Mouse (Mus musculus) olfactory bulb, adult 2 months (tissue): ENCODE measurements at regions not wholly inside any gene's neighbourhood (a gene's known extent, or its start where the extent isn't known, plus 50 kb on each side); places are given as distances from the start of the nearest gene placed in this dataset.

ENCODE experiments used
- H3K27ac ChIP-seq: fragments of 200-500 bp; 2 replicates; pipeline ENCODE4 v1.5.1; 2012; ENCODE audit warnings: low read depth, low read length; ENCODE audit not compliant: insufficient read depth
- H3K4me1 ChIP-seq: fragments of 200-500 bp; 2 replicates; pipeline ENCODE4 v1.6.1; 2012; ENCODE audit warnings: low read length; ENCODE audit not compliant: control insufficient read depth, insufficient read depth
- H3K4me3 ChIP-seq: fragments of 200-500 bp; 2 replicates; pipeline ENCODE4 v1.5.1; 2012; ENCODE audit warnings: mild to moderate bottlenecking, low read depth, low read length, moderate library complexity; ENCODE audit not compliant: insufficient read depth
- CTCF ChIP-seq: fragments of 200-500 bp; IDR thresholded peaks from 2 replicates; pipeline ENCODE4 v1.5.1; 2012; ENCODE audit warnings: low read depth, mild to moderate bottlenecking, low read length, moderate library complexity; ENCODE audit not compliant: insufficient read depth
- POLR2A ChIP-seq: fragments of 200-500 bp; IDR thresholded peaks from 2 replicates; pipeline ENCODE4 v1.6.1; 2012; ENCODE audit warnings: mild to moderate bottlenecking, low read depth, low read length, moderate library complexity; ENCODE audit not compliant: insufficient read depth
- WGBS: fragments of 180-500 bp; shearing (Covaris S2); methylation state at CpG from one replicate; pipeline ENCODE4 v1.1.7; 2018; 5-methylcytosine and 5-hydroxymethylcytosine counted together

DNA sequence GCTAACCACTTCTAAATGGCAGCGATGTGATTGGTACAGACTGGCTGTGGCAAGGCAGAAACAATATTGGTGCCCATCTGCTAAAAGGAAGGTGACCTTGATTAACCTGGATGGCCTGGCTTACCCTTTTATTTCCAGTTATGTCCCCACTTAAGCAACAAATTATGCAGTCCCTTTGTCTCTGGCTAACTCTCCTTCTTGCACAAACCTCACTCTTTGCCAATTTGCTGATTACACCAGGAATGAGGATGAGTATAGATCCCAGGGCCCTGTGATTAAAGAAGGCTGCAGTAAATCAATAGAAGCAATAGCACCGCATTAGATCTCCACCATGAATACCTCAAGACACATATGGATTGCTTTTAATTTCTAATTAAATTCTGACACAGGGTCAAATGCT is 87.7 kb upstream of the Gm9747 start:
- H3K4me3 ChIP-seq, result no peak overlapping the region
- peaks cover 2% of the 10 kb centered on the region; the same call in 1 of the 2 replicates for H3K4me1 ChIP-seq
- WGBS, result 88% methylated on average over 2 of the region's 2 CpGs
- H3K27ac ChIP-seq, result no peak overlapping the region
- TF ChIP-seq CTCF (no peak), POLR2A (no peak)

DNA sequence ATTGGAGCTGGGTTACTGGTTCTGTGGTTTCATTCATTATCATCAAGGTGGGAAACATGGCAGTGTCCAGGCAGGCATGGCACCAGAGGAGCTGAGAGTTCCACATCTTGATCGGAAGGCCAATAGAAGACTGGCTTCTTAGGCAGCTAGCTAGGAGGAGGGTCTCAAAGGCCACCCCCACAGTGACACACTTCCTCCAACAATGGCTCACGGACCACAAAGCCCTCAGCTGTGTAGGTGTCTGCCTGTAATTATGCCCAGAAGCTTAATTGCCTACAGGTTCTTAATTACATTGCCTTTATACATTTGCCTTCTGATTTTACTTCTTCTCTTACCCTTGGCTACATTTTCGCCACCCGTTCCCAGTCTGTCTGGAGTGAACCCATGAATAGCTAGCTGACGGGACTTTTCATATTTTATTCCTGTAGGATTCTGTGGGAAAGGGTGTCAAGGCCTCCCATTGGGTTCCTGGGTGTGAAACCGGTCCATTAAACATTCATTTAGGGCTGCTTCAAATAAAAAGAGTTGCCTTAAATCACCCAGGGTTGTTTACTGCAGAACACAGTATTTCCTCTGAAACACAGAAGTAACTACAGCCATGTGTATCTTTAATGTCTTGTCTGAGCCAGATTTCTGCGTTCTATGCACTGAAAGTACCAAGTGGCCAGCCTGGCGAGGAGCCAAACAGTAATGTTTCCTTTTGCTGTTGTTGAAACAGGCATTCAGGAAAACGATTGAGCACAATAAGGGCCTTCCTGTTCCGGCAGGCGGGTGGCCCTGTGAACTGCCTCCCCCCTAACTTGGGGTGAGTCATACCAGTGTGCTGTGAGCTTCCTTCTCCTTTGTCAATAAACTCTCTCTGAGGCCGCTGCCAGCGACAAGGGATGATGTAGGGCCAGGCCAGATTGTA is 82.4 kb upstream of the Gm9747 start:
- H3K27ac ChIP-seq, result peak overlapping the region; percentile 37
- WGBS, result 23% methylated on average over 13 of the region's 13 CpGs
- TF ChIP-seq POLR2A, result no peak
- TF ChIP-seq CTCF, result no peak
- H3K4me1 ChIP-seq, result peaks cover 4% of the 10 kb centered on the region; the same call in 1 of the 2 replicates
- no peak overlapping the region for H3K4me3 ChIP-seq

DNA sequence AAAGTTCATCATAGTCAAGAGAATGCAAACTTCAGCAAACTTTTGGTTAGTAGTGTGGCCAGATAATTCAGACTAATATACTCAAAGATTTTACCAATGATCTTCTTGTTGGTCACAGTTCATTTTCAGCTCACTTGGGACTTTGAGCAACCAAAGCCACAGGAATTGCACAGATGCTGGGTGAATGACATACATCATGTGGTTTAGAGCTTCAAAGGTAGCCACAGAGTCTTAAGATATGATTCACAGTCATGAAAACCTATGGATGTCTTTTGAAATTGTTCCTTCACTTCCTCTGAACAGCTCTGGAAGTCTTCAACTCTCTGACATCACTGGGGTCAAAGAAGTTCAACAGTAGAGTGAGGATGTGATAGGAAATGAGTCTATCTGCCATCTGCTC is 77.0 kb upstream of the Gm9747 start:
- no peak overlapping the region for H3K27ac ChIP-seq
- no peaks in the 10 kb centered on the region for H3K4me1 ChIP-seq
- TF ChIP-seq POLR2A (no peak), CTCF (no peak)

DNA sequence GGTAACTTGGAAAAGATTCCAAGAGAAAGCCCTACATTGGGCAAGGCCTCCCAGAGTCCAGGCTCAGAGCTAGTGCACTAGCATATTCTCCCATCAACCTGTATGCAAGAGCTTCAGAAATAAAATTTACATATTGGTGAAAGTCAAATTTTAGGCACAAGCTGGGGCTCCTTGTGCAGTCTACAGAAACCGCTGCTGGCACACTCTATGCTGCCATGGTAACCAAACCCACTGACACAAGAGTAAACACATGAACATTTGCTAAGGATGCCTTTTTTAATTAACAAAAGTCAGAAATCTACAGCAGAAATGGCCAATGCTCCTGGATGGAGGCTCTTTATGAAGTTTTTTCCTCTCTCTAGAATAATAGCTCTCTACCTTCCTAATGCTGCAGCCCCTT is 75.9 kb upstream of the Gm9747 start:
- no peak overlapping the region for H3K27ac ChIP-seq
- no peaks in the 10 kb centered on the region for H3K4me1 ChIP-seq
- 68% methylated on average over 1 of the region's 1 CpGs for WGBS
- no peak for TF ChIP-seq CTCF
- H3K4me3 ChIP-seq, result no peak overlapping the region

More for the DNA sequence above, 77.0 kb upstream of the Gm9747 start:
- no peak overlapping the region for H3K4me3 ChIP-seq

DNA sequence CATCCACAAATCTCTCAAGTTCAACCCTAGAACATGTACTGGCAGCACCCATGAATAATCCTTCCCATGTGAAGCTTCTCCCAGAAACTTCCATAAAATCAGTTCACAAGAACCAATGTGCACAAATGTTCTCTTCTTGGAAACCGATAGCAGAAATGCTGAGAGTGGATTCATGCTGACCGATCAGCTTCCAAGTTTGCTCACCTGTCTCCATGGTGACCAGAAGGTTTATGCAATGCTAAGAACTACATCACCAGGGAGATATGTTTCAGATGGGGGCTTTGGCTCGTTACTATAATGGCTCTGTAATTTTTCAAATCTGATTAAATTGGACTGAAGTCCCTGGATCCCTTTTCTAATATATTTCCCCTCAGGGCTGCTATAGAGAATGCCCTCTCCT is 74.4 kb upstream of the Gm9747 start:
- Histone ChIP-seq H3K4me1 (no peaks in the 10 kb centered on the region), H3K4me3 (no peak overlapping the region), H3K27ac (no peak overlapping the region)
- TF ChIP-seq POLR2A (no peak), CTCF (no peak)
- 41% methylated on average over 3 of the region's 3 CpGs for WGBS

DNA sequence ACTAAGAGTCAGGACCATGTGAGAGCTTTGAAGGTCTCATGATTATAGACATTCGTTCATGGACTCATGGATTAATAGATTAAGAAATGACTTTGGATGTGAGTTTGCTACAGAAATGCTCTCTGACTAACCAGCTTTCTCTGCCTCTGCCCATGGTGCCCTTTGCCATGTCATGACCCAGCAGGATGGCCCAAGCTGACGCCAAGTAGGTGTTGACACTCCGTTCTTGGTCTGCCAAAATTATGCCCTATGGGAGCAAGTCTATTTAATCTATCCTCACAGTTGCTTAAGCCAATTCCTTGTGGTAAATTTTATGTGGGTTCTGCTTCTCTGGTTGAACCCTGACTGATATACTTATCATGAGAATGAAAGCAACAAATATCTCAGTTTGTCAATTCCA is 73.7 kb upstream of the Gm9747 start:
- WGBS, result 89% methylated on average over 3 of the region's 3 CpGs
- no peak overlapping the region for H3K4me3 ChIP-seq
- H3K4me1 ChIP-seq, result no peaks in the 10 kb centered on the region
- H3K27ac ChIP-seq, result no peak overlapping the region
- TF ChIP-seq CTCF (no peak), POLR2A (no peak)

DNA sequence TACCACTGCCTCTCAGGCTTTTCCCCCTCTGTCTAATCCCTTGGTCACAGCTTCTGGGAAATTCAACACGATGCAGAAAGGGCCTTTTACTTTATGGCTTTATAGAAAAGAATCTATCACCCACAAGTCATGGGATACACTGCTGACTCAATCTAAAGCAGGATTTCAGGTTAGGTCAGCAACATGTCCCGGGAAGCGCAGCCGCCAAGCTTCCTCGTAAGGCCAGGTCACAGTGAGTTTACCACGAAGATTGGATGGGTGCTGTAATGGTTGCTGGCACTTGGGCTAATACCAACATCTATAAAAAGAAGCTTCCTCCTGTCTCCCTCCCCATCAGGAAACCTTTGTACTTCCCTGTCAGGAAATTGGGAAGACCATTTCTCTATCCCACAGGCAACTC is 70.0 kb upstream of the Gm9747 start:
- TF ChIP-seq POLR2A (no peak), CTCF (no peak)
- H3K4me1 ChIP-seq, result no peaks in the 10 kb centered on the region
- H3K27ac ChIP-seq, result no peak overlapping the region
- WGBS, result 90% methylated on average over 6 of the region's 6 CpGs
- no peak overlapping the region for H3K4me3 ChIP-seq

DNA sequence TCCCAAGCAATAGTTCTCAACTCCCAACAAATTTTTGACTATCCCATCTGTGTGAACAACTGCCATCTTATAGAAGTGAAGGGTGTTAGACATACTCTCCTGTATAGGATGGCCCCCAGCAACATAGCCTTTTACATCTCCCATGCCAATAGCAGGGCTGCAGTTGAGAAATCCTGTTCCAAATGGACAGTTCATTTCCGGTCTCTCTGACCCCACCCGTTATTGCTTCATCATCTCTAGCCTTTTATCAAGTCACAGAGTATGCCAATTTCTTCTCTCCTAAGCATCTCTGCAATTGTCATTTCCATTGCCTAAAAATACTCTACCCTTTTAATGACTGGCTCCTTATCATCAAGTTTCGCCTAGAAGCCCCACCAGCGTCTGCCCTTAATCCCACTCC is 64.8 kb upstream of the Gm9747 start:
- TF ChIP-seq CTCF (no peak), POLR2A (no peak)
- Histone ChIP-seq H3K4me3 (no peak overlapping the region), H3K27ac (no peak overlapping the region), H3K4me1 (no peaks in the 10 kb centered on the region)
- 95% methylated on average over 4 of the region's 4 CpGs for WGBS

DNA sequence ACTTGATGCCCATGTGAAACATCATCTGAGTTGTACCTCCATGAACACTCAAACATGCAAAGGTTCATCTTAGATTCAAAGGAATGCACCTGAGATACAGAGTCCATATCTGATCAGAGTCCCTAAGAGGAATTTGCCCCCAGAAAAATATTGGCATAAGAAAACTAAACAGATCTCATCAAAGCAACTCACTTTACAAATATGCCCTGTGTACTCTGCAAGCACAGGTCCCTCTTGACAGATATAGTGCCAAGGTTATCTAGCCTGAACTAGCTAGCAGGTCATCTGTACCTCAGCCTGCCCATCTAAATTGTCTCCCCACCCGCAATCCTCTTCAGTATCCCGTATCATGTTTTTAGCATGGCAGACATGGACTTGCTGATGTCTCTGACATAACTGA is 64.0 kb upstream of the Gm9747 start:
- WGBS, result 98% methylated on average over 2 of the region's 2 CpGs
- TF ChIP-seq POLR2A, result no peak
- TF ChIP-seq CTCF, result no peak
- Histone ChIP-seq H3K27ac (no peak overlapping the region), H3K4me1 (no peaks in the 10 kb centered on the region), H3K4me3 (no peak overlapping the region)
